Mouse (Mus musculus): ENCODE data around the gene Bri3bp.
"Not testable (repeated sequence)": the region's sequence is repeated elsewhere in the genome, so short reads cannot be mapped to it uniquely, and the experiment has no call there.

The Bri3bp gene

GRCm38 (mm10) chr5:125408842-125409241 lies 32.5 kb upstream of the Bri3bp start:
- DNase-seq (ENCODE audit: low spot score in 2 of 2), result peak in 1 of 2 experiments; percentile 69

DNA sequence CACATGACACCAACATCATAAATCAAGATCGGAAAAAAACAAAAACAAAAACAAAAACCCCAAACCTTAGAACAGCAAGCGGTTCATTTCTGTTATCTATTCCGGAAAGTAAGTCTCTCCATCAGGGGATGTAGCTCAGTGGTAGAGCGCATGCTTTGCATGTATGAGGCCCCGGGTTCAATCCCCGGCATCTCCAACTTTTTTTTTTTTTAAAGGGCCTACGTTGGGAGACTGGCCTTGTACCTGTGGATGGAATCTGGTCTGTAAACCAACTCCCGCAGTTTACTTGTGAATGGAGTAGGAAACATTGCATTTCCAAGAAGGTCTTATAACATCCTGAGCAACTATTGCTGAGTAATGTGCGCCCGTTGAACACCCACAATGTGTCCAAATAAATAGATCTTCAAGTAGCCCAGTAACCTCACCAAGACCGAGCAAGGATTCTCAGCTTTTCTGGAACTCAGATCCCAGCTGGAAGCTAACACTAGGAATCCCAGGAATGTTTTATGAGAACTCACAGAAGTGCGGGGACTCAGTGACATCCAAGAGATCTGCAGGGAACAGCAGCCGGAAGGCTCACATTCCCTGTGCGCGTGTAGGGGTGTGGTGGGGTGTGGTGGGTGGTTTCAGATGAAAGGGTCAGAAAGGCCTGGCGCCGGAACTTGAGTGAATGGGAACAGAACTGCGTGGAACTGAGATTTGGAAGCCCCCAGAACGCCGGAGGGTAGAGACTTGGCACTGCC lies 31.8 kb upstream of the Bri3bp start:
- DNase-seq (ENCODE audit: low spot score in 2 of 2), result no peak

DNA sequence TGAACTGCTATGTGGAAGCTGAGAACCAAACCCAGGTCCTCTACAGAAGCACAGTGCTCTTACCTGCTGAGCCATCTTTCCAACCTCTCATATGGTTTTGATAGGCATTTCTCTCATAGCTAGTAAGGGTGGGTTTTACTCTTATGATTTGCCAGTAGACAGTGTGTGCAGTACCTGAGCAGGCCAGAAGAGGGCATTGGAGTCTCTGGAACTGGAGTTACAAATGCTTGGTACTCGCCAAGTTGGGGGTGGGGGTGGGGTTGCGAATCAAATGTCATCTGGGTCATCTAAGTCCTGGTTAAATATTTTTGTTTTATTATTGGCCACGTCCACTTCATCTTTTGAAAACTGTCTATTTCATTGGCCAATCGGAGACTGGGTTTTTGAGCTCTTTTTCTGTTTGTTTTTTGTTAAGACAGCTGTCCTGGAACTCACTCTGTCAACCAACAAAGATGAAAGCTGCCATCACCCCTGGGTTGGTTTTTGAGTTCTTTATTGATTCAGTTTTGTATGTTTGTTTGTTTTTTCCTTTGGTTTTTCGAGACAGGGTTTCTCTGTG lies 29.3 kb upstream of the Bri3bp start:
- no peak for DNase-seq (ENCODE audit: low spot score in 2 of 2)

DNA sequence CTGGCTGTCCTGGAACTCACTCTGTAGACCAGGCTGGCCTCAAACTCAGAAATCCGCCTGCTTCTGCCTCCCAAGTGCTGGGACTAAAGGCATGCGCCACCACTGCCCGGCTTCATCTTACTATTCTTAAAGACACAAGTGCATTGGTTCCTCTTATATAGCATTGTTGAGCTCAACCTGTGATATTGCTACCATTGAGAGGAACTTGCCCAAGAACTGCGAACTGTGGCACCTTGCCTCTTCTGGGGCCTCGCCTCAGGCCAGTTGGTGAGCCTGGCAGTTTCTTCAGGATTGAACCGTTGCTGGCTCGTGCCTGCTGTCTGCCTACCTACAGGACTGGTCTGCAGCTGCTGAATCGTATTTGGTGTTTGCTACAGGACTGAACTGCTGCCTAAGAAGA lies 28.8 kb upstream of the Bri3bp start:
- not testable (repeated sequence) for DNase-seq (ENCODE audit: low spot score in 2 of 2)

- DNase-seq (ENCODE audit: low spot score in 2 of 2), result no peak
These were observed 27.6 kb upstream of the Bri3bp start for GRCm38 (mm10) chr5:125413763-125414162.

DNA sequence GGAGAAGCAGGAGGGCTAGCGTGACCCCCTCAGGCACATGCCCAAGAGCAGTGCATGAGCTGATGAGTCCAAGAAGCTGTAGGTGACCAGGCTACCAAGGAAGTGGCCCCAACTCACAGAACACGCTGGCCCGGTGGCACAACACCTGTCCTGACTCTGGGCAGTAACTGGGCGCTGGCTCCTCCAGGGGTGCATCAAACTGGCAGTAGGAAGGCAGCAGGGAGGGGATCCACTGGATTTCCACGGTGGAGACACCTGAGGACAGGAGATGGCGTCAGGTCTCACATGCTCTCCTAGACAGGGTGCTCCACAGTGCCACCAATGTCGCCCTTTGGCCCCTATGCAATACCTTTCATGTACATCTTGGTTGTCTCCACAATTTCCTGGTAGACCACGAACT lies 25.2 kb upstream of the Bri3bp start:
- DNase-seq (ENCODE audit: low spot score in 2 of 2), result no peak

DNA sequence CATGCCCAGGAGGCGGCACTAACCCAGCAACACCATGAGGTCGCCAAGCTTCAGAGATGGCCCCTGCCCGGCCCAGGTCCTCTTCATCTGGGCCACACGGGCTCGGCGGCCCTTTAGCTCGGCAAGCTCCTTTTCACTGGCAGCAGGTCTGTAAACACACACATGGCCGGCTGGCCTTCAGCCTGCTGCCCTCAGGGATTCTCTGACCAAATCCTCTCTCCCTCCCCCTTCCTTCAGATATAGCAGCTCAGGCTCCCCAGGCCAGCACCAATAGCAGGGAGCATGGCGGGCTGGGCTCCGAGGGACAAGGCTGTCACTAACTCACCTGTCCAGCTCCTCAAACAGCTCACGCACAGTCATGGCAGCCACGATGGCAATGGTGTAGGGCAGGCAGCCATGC lies 22.7 kb upstream of the Bri3bp start:
- DNase-seq (ENCODE audit: low spot score in 2 of 2), result no peak

GRCm38 (mm10) chr5:125419124-125419523 lies 22.2 kb upstream of the Bri3bp start:
- DNase-seq (ENCODE audit: low spot score in 2 of 2), result no peak

DNA sequence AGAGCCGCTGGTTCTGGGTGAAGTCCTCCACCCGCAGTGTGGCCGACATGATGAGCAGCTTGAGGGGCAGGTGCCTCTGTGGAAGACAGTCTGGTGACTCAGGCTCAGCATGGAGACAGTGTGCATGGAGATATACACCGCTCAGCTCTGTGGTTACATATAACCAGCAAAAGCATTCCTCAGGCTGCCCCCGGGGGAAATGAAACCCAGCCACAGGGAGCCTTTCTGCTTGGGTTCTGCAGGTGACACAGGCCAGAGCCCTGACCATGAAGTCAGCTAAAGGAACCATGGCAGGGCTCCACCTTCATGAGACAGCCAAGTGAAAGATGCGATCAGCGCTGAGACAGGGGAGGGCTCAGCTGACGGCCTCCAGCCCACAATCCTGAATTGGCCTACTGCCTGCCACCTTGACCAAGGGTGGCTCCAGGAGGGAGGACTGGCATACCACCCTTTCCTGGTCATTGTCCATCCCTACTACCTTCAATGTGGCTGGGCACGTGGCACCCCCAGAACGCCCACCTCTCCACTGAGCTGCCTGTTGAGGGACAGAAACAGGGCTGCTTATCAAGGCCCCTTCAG lies 15.6 kb upstream of the Bri3bp start:
- no peak for DNase-seq (ENCODE audit: low spot score in 2 of 2)

GRCm38 (mm10) chr5:125426343-125426742 lies 15.0 kb upstream of the Bri3bp start:
- no peak for DNase-seq (ENCODE audit: low spot score in 2 of 2)

DNA sequence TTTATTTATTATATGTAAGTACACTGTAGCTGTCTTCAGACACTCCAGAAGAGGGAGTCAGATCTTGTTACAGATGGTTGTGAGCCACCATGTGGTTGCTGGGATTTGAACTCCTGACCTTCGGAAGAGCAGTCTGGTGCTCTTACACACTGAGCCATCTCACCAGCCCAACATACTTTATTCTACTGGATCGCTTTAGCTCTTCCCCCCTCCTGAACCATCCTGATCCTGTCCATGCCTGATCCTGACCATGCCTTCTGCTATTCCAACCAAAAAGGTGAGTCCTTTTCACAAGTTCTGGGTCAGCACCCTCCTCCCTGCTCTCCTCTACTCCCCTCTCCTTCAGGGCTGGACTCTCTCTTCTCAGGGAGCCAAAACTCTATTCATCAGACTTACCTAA lies 9.0 kb upstream of the Bri3bp start:
- DNase-seq (ENCODE audit: low spot score in 2 of 2), result not testable (repeated sequence)

GRCm38 (mm10) chr5:125433793-125434337 lies 7.5 kb upstream of the Bri3bp start, which contains the start of gene Dhx37:
Gene Dhx37, minus strand, starts transcription at chr5:125434121.
- DNase-seq (ENCODE audit: low spot score in 2 of 2), result peak; percentile 78 to 90

- DNase-seq (ENCODE audit: low spot score in 2 of 2), result not testable (repeated sequence)
These were observed 7.0 kb upstream of the Bri3bp start for GRCm38 (mm10) chr5:125434347-125434746.

DNA sequence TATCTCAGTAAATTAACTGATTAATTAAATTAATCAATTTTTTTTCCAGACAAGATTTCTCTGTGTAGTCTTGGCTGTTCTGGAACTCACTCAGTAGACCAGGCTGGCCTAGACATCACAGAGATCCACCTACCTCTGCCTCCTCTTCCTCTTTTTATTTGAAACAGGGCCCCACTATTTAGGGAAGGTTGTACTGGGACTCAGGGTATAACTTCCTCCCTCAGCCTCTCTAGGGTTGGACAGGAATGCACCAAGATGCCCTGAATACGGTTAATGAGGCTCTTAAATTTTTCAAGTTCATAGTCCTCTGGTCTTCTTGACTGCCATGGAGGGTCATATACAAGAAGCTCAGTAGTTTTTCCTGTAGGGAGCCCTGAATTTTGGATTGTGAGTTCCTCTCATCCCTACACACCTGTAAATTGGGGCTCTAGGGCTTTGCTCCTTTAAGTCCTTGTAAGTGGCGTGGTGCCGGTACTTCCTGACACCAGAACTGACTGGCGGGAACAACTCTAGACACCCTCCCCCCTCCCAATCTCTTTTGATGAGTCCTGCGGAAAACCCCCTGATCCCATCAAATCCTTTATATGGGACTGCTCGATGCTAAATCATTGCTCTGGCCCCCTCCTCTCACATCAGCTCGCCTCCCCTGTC lies 660 bp upstream of the Bri3bp start:
- no peak for DNase-seq (ENCODE audit: low spot score in 2 of 2)

GRCm38 (mm10) chr5:125442136-125442995 lies 998 bp downstream of the Bri3bp start:
- DNase-seq (ENCODE audit: low spot score in 2 of 2), result peak in 1 of 2 experiments; percentile 16

- DNase-seq (ENCODE audit: low spot score in 2 of 2), result no peak
These were observed 2.0 kb downstream of the Bri3bp start for GRCm38 (mm10) chr5:125443335-125443734.

DNA sequence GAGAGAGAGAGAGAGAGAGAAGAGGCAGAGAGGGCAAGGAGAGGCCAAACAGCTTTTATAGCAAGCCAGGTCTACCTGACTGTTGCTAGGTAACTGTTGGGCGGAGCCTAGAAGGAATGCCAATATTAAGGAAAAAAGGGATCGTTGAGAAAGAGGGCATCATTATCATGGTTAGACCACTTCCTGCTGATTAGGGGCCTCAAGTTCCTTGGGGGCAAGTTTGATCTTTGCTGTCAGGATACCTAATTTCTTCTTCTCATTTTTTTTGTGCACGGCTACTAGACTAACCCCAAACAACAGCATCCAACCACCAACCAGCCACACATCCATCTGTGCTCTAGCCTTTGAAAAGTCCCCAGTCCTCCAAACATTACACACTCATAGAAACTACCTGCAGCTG lies 2.5 kb downstream of the Bri3bp start:
- DNase-seq (ENCODE audit: low spot score in 2 of 2), result no peak

DNA sequence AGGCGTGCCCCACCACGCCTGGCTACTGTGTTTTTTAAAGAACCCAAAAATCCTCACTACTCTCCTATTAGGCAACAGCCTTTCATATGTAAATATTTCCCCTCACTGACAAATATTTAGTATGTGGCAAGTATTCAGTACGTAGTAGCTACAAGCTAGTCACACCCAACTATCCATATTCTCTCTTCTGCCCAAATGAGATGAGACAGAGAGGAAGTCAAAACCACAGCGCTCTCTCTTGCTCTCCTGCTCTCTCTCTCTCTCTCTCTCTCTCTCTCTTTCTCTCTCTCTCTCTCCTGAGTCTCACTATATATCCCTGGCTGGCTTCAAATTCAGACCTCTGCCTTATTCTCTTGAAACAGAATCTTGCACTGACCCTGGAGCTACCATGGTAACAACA lies 3.2 kb downstream of the Bri3bp start:
- DNase-seq (ENCODE audit: low spot score in 2 of 2), result no peak

- DNase-seq (ENCODE audit: low spot score in 2 of 2), result no peak
These were observed 5.0 kb downstream of the Bri3bp start for GRCm38 (mm10) chr5:125446344-125446743.

- DNase-seq (ENCODE audit: low spot score in 2 of 2), result no peak
These were observed 6.7 kb downstream of the Bri3bp start for GRCm38 (mm10) chr5:125448026-125448425.

GRCm38 (mm10) chr5:125448631-125449030 lies 7.3 kb downstream of the Bri3bp start:
- no peak for DNase-seq (ENCODE audit: low spot score in 2 of 2)
